ENCODE assay signal across 8 mouse cellular contexts in genomic region chr13:55099066-55099725, GRCm38 (mm10). TPM values are rescaled to one million over a fixed set of nuclear protein-coding genes. Genes with fewer than 3 reads are reported as not detected.
DNase-seq lines count a peak whose midpoint lies in the region; ATAC-seq lines count a peak whose summit lies in the region.

No protein-coding gene starts in this region.

- peak overlapping the region; percentile 66 for H3K4me2 ChIP-seq in forebrain, embryonic 14.5 days (ENCODE audit: low read length)
- H3K4me2 ChIP-seq in intestine, embryonic 14.5 days (ENCODE audit: low read length) = peak overlapping the region; percentile 71
- H3K4me2 ChIP-seq in liver, embryonic 16.5 days (ENCODE audit: low read depth, low read length) = peak overlapping the region; percentile 79
- peak overlapping the region; percentile 63 for H3K4me2 ChIP-seq in neural tube, embryonic 12.5 days (replicated peaks)

- H3K9me3 ChIP-seq in forebrain, embryonic 14.5 days (replicated peaks; ENCODE audit: control insufficient read depth, low read length) = no peaks in the 10 kb centered on the region
- H3K9me3 ChIP-seq in intestine, embryonic 14.5 days (ENCODE audit: control insufficient read depth, low read length) = no peaks in the 10 kb centered on the region
- no peaks in the 10 kb centered on the region for H3K9me3 ChIP-seq in liver, embryonic 16.5 days (replicated peaks; ENCODE audit: control insufficient read depth, low read length)
- H3K9me3 ChIP-seq in neural tube, embryonic 12.5 days = no peaks in the 10 kb centered on the region

- H3K36me3 ChIP-seq in forebrain, embryonic 14.5 days (ENCODE audit: control insufficient read depth, insufficient read depth, low read length) = no peaks in the 10 kb centered on the region
- no peaks in the 10 kb centered on the region for H3K36me3 ChIP-seq in intestine, embryonic 14.5 days (ENCODE audit: control insufficient read depth, insufficient read depth, low read length)
- H3K36me3 ChIP-seq in liver, embryonic 16.5 days (ENCODE audit: control insufficient read depth, insufficient read depth) = no peaks in the 10 kb centered on the region
- no peaks in the 10 kb centered on the region for H3K36me3 ChIP-seq in neural tube, embryonic 12.5 days

- peak; percentile 12 to 21 for DNase-seq in layer of hippocampus, postnatal 14 days (ENCODE audit: low spot score in 2 of 2)
- DNase-seq in layer of hippocampus, postnatal 25 days (ENCODE audit: extremely low spot score in 1 of 2, low spot score in 1 of 2) = no peak
- DNase-seq in forebrain, embryonic 14.5 days (ENCODE audit: low spot score) = peak; percentile 40
- DNase-seq in intestine, embryonic 14.5 days (ENCODE audit: low spot score) = no peak
- DNase-seq in right cerebral cortex, adult 2 months (ENCODE audit: low spot score in 2 of 2) = no peak

- 37% methylated on average over 20 of the region's 20 CpGs for WGBS in forebrain, embryonic 14.5 days
- 31% methylated on average over 20 of the region's 20 CpGs for WGBS in intestine, embryonic 14.5 days
- WGBS in liver, embryonic 16.5 days (ENCODE audit: insufficient replicate concordance) = 16% methylated on average over 20 of the region's 20 CpGs
- WGBS in neural tube, embryonic 12.5 days = 37% methylated on average over 20 of the region's 20 CpGs

- H3K27ac ChIP-seq in forebrain, embryonic 14.5 days (ENCODE audit: low read depth, low read length) = no peak overlapping the region
- peak overlapping the region; percentile 91 for H3K27ac ChIP-seq in intestine, embryonic 14.5 days (ENCODE audit: low read depth)
- peak overlapping the region; percentile 90 for H3K27ac ChIP-seq in liver, embryonic 16.5 days (ENCODE audit: low read length)
- no peak overlapping the region for H3K27ac ChIP-seq in neural tube, embryonic 12.5 days

- peak; percentile 53 for ATAC-seq in activated CD4-positive, CD25-positive, alpha-beta regulatory T cell, adult 4 months
- ATAC-seq in forebrain, embryonic 14.5 days = no peak
- ATAC-seq in intestine, embryonic 14.5 days (replicated peaks; ENCODE audit: low FRiP score, low TSS enrichment, low read depth) = peak; percentile 25
- ATAC-seq in liver, embryonic 16.5 days (ENCODE audit: low read depth) = peak; percentile 4; the same call in 1 of the 2 replicates
- peak; percentile 21 for ATAC-seq in neural tube, embryonic 12.5 days (ENCODE audit: low FRiP score, low read depth)

- H3K27me3 ChIP-seq in forebrain, embryonic 14.5 days (replicated peaks; ENCODE audit: control insufficient read depth, insufficient read depth, low read length) = no peaks in the 10 kb centered on the region
- no peaks in the 10 kb centered on the region for H3K27me3 ChIP-seq in intestine, embryonic 14.5 days (replicated peaks; ENCODE audit: control insufficient read depth, insufficient read depth, low read length)
- no peaks in the 10 kb centered on the region for H3K27me3 ChIP-seq in liver, embryonic 16.5 days (ENCODE audit: control insufficient read depth, insufficient read depth, low read depth, low read length)
- no peaks in the 10 kb centered on the region for H3K27me3 ChIP-seq in neural tube, embryonic 12.5 days (replicated peaks)

- H3K4me3 ChIP-seq in forebrain, embryonic 14.5 days (ENCODE audit: low read depth, low read length) = peak overlapping the region; percentile 80
- peak overlapping the region; percentile 71 for H3K4me3 ChIP-seq in intestine, embryonic 14.5 days (ENCODE audit: low read depth, low read length)
- H3K4me3 ChIP-seq in liver, embryonic 16.5 days (ENCODE audit: low read depth, low read length) = peak overlapping the region; percentile 95
- peak overlapping the region; percentile 87 for H3K4me3 ChIP-seq in neural tube, embryonic 12.5 days

- peak overlapping the region; percentile 89 for H3K9ac ChIP-seq in forebrain, embryonic 14.5 days (ENCODE audit: low read length)
- H3K9ac ChIP-seq in intestine, embryonic 14.5 days (ENCODE audit: low read length) = peak overlapping the region; percentile 89
- peak overlapping the region; percentile 96 for H3K9ac ChIP-seq in liver, embryonic 16.5 days (ENCODE audit: low read depth, low read length)
- H3K9ac ChIP-seq in neural tube, embryonic 12.5 days = peak overlapping the region; percentile 86

- H3K4me1 ChIP-seq in forebrain, embryonic 14.5 days (ENCODE audit: control insufficient read depth, insufficient read depth, low read length) = peaks cover 7% of the 10 kb centered on the region
- H3K4me1 ChIP-seq in intestine, embryonic 14.5 days (replicated peaks; ENCODE audit: control insufficient read depth, insufficient read depth, low read length) = 0 out of 2 replicates have a peak, but pooled peaks cover 3% of the 10 kb centered on the region
- H3K4me1 ChIP-seq in liver, embryonic 16.5 days (ENCODE audit: control insufficient read depth, low read depth, low read length) = peaks cover 10% of the 10 kb centered on the region
- peaks cover 9% of the 10 kb centered on the region; the same call in 1 of the 2 replicates for H3K4me1 ChIP-seq in neural tube, embryonic 12.5 days

RNA-seq across cellular contexts. Expression of gene Uimc1, which starts 0.9 kb away (rescaled TPM):
- 10 to 100 TPM; 18.8 to 19.7 TPM for total RNA-seq in layer of hippocampus, postnatal 14 days (2021)
- total RNA-seq in layer of hippocampus, postnatal 25 days (2021) = 10 to 100 TPM; 17.8 to 22.1 TPM
- 10 to 100 TPM; 64.8 to 89.6 TPM for polyA plus RNA-seq in activated CD4-positive, CD25-positive, alpha-beta regulatory T cell, adult 4 months (2017; shearing (Covaris generic))
- polyA plus RNA-seq in forebrain, embryonic 14.5 days (2014; fragmentation: Nextera tagmentation; extraction: Ambion mirVana) = 20.7 and 23.5 TPM in 2 replicates
- polyA plus RNA-seq in intestine, embryonic 14.5 days (2014; fragmentation: Nextera tagmentation; extraction: Ambion mirVana) = 23.8 and 27.8 TPM in 2 replicates
- polyA plus RNA-seq in liver, embryonic 16.5 days (2015; fragmentation: Nextera tagmentation; extraction: Ambion mirVana) = 13.9 and 14.3 TPM in 2 replicates
- polyA plus RNA-seq in neural tube, embryonic 12.5 days (2016; fragmentation: Nextera tagmentation; extraction: Ambion mirVana) = 22.4 and 22.6 TPM in 2 replicates

RNA-seq across cellular contexts. Expression of gene Zfp346, which starts 5.9 kb away (rescaled TPM):
- total RNA-seq in layer of hippocampus, postnatal 14 days (2021) = 10 to 100 TPM; 48.8 to 51.2 TPM
- 10 to 100 TPM; 45.6 to 51.3 TPM for total RNA-seq in layer of hippocampus, postnatal 25 days (2021)
- 10 to 100 TPM; 12.3 to 19.5 TPM for polyA plus RNA-seq in activated CD4-positive, CD25-positive, alpha-beta regulatory T cell, adult 4 months (2017; shearing (Covaris generic))
- 20.3 and 20.8 TPM in 2 replicates for polyA plus RNA-seq in forebrain, embryonic 14.5 days (2014; fragmentation: Nextera tagmentation; extraction: Ambion mirVana)
- 18.9 and 22.0 TPM in 2 replicates for polyA plus RNA-seq in intestine, embryonic 14.5 days (2014; fragmentation: Nextera tagmentation; extraction: Ambion mirVana)
- 6.7 and 6.9 TPM in 2 replicates for polyA plus RNA-seq in liver, embryonic 16.5 days (2015; fragmentation: Nextera tagmentation; extraction: Ambion mirVana)
- 23.7 and 26.1 TPM in 2 replicates for polyA plus RNA-seq in neural tube, embryonic 12.5 days (2016; fragmentation: Nextera tagmentation; extraction: Ambion mirVana)

RNA-seq across cellular contexts. Expression of gene Gm17617, which starts 34.2 kb away (rescaled TPM):
- total RNA-seq in layer of hippocampus, postnatal 14 days (2021) = not detected
- not detected for total RNA-seq in layer of hippocampus, postnatal 25 days (2021)
- not detected for polyA plus RNA-seq in activated CD4-positive, CD25-positive, alpha-beta regulatory T cell, adult 4 months (2017; shearing (Covaris generic))
- polyA plus RNA-seq in forebrain, embryonic 14.5 days (2014; fragmentation: Nextera tagmentation; extraction: Ambion mirVana) = not detected in 2 replicates
- polyA plus RNA-seq in intestine, embryonic 14.5 days (2014; fragmentation: Nextera tagmentation; extraction: Ambion mirVana) = not detected in 2 replicates
- not detected in 2 replicates for polyA plus RNA-seq in liver, embryonic 16.5 days (2015; fragmentation: Nextera tagmentation; extraction: Ambion mirVana)
- polyA plus RNA-seq in neural tube, embryonic 12.5 days (2016; fragmentation: Nextera tagmentation; extraction: Ambion mirVana) = not detected in 2 replicates

RNA-seq across cellular contexts. Expression of gene Fgfr4, which starts 53.2 kb away (rescaled TPM):
- total RNA-seq in layer of hippocampus, postnatal 14 days (2021) = under 1 TPM; 0.18 to 0.45 TPM
- under 1 TPM; 0.68 to 0.74 TPM for total RNA-seq in layer of hippocampus, postnatal 25 days (2021)
- not detected for polyA plus RNA-seq in activated CD4-positive, CD25-positive, alpha-beta regulatory T cell, adult 4 months (2017; shearing (Covaris generic))
- polyA plus RNA-seq in forebrain, embryonic 14.5 days (2014; fragmentation: Nextera tagmentation; extraction: Ambion mirVana) = 0.30 and 1.1 TPM in 2 replicates
- polyA plus RNA-seq in intestine, embryonic 14.5 days (2014; fragmentation: Nextera tagmentation; extraction: Ambion mirVana) = 19.5 and 22.5 TPM in 2 replicates
- 6.1 and 6.9 TPM in 2 replicates for polyA plus RNA-seq in liver, embryonic 16.5 days (2015; fragmentation: Nextera tagmentation; extraction: Ambion mirVana)
- 2.8 and 3.7 TPM in 2 replicates for polyA plus RNA-seq in neural tube, embryonic 12.5 days (2016; fragmentation: Nextera tagmentation; extraction: Ambion mirVana)

Comparison
In these comparisons a context has a peak if more than half of its experiments do, and no peak if none do; other contexts are left out.
1. DNase-seq: peak in layer of hippocampus, postnatal 14 days (2 of 2) and forebrain, embryonic 14.5 days (single experiment); none in layer of hippocampus, postnatal 25 days (0 of 2), intestine, embryonic 14.5 days (single experiment) and right cerebral cortex, adult 2 months (0 of 2).
2. H3K27ac ChIP-seq: peak in intestine, embryonic 14.5 days (single experiment) and liver, embryonic 16.5 days (single experiment); none in forebrain, embryonic 14.5 days (single experiment) and neural tube, embryonic 12.5 days (single experiment).
3. Peak in every context shown above with its lines, with median percentiles within 50 percentile points of each other: H3K4me2 ChIP-seq, H3K4me3 ChIP-seq and H3K9ac ChIP-seq.